Mouse (Mus musculus): Measurements from ENCODE around the gene Acta2. TPM values are rescaled to one million over a fixed set of nuclear protein-coding genes. Genes with fewer than 3 reads are reported as not detected.

Gene Acta2
- polyA plus RNA-seq, 1 experiment from 2014 or later: 6.2 TPM

DNA sequence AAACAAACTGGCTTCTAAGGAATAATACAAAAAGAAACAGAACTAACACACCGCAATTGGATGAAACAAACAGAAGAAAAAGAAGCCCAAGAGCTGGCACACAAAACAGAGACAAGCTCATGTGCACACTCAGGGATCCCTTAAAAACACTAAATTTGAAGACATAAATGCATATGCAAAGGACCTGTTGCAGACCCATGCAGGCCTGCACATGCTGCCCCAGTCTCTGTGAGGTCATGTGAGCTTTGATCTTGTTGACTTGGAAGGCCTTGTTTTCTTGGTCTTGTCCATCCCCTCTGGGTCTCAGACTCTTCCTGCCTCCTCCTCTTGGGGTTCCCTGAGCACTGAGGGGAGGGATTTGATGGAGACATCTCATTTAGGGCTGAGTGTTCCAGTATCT, 33.3 kb upstream of the Acta2 start:
- H3K9me3 ChIP-seq (replicated peaks): no peaks in the 10 kb centered on the region
- no peak overlapping the region for H3K4me3 ChIP-seq
- H3K36me3 ChIP-seq (ENCODE audit: poor library complexity, severe bottlenecking): no peaks in the 10 kb centered on the region
- H3K27ac ChIP-seq: no peak overlapping the region
- ATAC-seq: no peak
- WGBS: 91% methylated on average over 1 of the region's 1 CpGs
- no peaks in the 10 kb centered on the region for H3K27me3 ChIP-seq
- H3K4me1 ChIP-seq: peaks cover 11% of the 10 kb centered on the region; the same call in 1 of the 2 replicates
- no peak overlapping the region for H3K4me2 ChIP-seq
- H3K9ac ChIP-seq: no peak overlapping the region

DNA sequence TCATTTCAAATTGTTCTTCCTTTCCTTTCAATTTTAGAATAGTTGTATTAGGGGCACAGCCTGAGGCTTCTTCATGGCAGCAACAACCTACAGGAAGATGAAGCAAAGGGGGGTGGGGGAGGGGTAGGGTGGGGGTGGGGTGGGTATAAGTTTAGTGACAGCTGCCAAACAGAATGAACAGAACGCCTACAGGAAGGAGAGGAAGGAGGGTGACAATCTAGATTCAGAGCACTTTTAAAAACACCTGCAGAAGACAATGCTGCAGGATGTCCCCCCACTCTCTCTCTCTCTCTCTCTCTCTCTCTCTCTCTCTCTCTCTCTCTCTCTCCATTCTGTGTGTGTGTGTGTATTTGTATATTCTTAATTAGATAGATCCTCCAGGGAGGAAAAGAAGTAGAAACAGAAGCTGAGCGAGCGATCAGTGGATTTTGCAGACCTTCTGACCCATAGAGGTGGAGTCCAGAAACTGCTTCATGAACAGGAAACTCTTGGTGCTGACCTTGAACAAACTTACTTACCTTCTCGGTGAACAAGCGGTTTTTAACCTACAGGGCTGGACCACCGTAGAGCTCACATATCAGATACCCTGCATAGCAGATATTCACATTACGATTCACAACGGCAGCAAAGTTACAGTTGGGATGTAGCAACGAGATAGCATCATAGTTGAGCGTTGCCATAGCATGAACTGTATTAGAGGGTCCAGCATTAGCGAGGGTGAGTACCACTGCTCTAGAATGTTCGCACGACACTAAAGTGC, 32.4 kb upstream of the Acta2 start:
- H3K36me3 ChIP-seq (ENCODE audit: poor library complexity, severe bottlenecking): no peaks in the 10 kb centered on the region
- peaks cover 11% of the 10 kb centered on the region; the same call in 1 of the 2 replicates for H3K4me1 ChIP-seq
- 83% methylated on average over 13 of the region's 13 CpGs for WGBS
- H3K9me3 ChIP-seq (replicated peaks): no peaks in the 10 kb centered on the region
- H3K9ac ChIP-seq: no peak overlapping the region
- H3K4me3 ChIP-seq: no peak overlapping the region
- H3K4me2 ChIP-seq: no peak overlapping the region
- H3K27me3 ChIP-seq: no peaks in the 10 kb centered on the region
- H3K27ac ChIP-seq: no peak overlapping the region
- no peak for ATAC-seq

DNA sequence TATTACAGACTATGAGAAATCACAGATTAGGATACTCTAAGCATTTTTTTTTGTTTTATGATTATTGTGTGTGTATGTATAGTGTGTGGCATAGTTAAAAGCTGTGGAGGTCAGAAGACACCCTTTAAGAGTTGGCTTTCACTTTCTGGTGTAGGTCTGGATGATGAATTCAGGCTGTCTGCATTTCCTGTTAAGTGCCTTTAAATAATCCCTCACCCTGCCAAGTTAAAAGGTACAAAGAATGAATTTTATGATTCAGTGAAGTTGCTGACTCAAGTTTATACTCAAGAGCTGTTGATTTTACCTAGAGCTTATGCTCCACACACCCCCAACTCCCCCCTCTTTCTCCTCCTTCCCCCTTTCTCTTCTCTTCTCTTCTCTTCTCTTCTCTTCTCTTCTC, 31.8 kb upstream of the Acta2 start:
- H3K4me2 ChIP-seq: no peak overlapping the region
- H3K36me3 ChIP-seq (ENCODE audit: poor library complexity, severe bottlenecking): no peaks in the 10 kb centered on the region
- H3K9me3 ChIP-seq (replicated peaks): no peaks in the 10 kb centered on the region
- peaks cover 11% of the 10 kb centered on the region; the same call in 1 of the 2 replicates for H3K4me1 ChIP-seq
- ATAC-seq: no peak
- H3K9ac ChIP-seq: no peak overlapping the region
- no peak overlapping the region for H3K27ac ChIP-seq
- H3K27me3 ChIP-seq: no peaks in the 10 kb centered on the region
- H3K4me3 ChIP-seq: no peak overlapping the region

DNA sequence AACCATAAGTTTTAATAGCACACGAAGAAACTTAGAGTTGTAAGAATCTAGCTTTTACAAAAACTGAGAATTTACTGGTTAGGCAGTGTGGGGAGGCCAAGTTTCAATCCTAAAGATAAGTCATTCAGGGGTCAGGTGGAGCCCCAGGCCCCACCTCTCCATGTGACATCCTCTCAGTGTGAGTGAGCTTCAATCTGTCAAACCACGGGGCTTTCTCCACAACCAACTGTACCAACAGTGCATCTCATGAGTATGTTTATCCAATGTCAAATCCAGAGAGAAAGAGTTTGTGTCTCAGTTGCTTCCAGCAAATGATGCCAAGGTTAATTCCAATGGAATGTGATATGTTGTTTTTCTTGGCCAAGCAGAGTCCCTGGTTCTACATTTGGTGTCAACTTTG, 29.4 kb upstream of the Acta2 start:
- H3K4me3 ChIP-seq: no peak overlapping the region
- no peaks in the 10 kb centered on the region for H3K27me3 ChIP-seq
- H3K4me2 ChIP-seq: no peak overlapping the region
- WGBS: 69% methylated on average over 2 of the region's 2 CpGs
- H3K36me3 ChIP-seq (ENCODE audit: poor library complexity, severe bottlenecking): no peaks in the 10 kb centered on the region
- no peak overlapping the region for H3K27ac ChIP-seq
- ATAC-seq: no peak
- peaks cover under 1% of the 10 kb centered on the region; the same call in 1 of the 2 replicates for H3K4me1 ChIP-seq
- no peak overlapping the region for H3K9ac ChIP-seq
- H3K9me3 ChIP-seq (replicated peaks): no peaks in the 10 kb centered on the region

DNA sequence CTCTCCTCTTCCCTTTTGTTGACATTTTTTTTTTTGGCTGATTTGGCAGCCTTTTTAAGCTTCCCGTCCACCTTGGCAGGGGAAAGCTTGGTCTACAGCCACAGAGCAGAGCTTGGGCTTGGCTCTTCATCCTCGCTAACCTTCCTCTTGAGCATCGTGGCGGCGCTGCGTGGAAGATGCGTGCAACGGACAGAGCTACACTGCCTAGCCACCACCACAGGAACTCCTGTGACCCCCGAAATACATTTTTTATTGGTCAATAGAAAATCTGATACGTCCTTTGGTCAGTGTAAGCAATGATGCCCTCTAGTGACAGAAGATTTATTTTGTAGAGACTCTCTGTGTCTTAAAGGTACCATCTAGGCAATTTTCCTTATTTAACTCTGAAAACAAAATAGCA, 29.0 kb upstream of the Acta2 start:
- Histone ChIP-seq H3K4me3 (no peak overlapping the region), H3K27ac (no peak overlapping the region), H3K4me1 (no peaks in the 10 kb centered on the region), H3K4me2 (no peak overlapping the region), H3K36me3 (ENCODE audit: poor library complexity, severe bottlenecking) (no peaks in the 10 kb centered on the region), H3K27me3 (no peaks in the 10 kb centered on the region), H3K9me3 (replicated peaks) (no peaks in the 10 kb centered on the region), H3K9ac (no peak overlapping the region)
- 69% methylated on average over 10 of the region's 10 CpGs for WGBS
- ATAC-seq: no peak

DNA sequence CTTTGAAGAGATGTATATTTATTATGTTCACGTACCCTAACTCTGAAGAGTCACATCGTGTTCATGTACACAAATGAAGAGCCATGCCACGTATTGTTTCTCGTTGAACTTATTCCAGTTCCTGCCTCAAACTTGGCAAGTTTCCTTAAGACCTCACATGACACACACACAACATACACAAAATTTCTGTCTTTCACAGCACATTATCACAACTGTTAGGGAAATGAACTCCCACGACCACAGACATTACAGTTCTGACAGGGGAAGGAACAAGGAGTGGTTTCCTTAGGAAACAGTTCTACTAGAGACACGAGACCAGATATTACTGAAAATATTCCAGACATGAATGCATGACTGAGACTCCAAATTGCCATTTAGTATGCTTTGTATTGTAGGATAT, 28.2 kb upstream of the Acta2 start:
- Histone ChIP-seq H3K4me3 (no peak overlapping the region), H3K4me1 (no peaks in the 10 kb centered on the region), H3K9me3 (replicated peaks) (no peaks in the 10 kb centered on the region), H3K27me3 (no peaks in the 10 kb centered on the region), H3K4me2 (no peak overlapping the region), H3K9ac (no peak overlapping the region), H3K36me3 (ENCODE audit: poor library complexity, severe bottlenecking) (no peaks in the 10 kb centered on the region), H3K27ac (no peak overlapping the region)
- 82% methylated on average over 6 of the region's 6 CpGs for WGBS
- no peak for ATAC-seq

DNA sequence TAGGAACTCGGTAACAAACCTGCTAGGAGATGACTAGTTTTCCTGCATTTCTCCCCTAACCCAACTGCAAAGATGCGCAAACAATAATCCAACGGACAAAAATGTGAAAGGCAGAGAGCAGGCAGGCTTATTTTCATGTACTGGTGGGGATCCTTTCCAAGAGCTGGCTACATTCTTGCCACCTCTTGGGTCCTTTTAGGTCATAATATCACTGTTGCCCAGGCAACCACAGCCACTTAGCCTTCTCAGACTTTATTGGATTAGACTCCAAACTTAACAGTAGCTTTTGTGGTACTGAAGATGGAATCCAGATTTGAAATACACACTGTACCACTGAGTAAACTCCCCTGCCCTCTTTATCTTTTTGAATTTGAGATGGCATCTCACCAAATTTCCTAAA, 22.7 kb upstream of the Acta2 start:
- Histone ChIP-seq H3K4me1 (no peaks in the 10 kb centered on the region), H3K4me2 (no peak overlapping the region), H3K9ac (no peak overlapping the region), H3K36me3 (ENCODE audit: poor library complexity, severe bottlenecking) (no peaks in the 10 kb centered on the region), H3K9me3 (replicated peaks) (no peaks in the 10 kb centered on the region), H3K27me3 (no peaks in the 10 kb centered on the region), H3K4me3 (no peak overlapping the region), H3K27ac (no peak overlapping the region)
- 71% methylated on average over 3 of the region's 3 CpGs for WGBS
- ATAC-seq: no peak

DNA sequence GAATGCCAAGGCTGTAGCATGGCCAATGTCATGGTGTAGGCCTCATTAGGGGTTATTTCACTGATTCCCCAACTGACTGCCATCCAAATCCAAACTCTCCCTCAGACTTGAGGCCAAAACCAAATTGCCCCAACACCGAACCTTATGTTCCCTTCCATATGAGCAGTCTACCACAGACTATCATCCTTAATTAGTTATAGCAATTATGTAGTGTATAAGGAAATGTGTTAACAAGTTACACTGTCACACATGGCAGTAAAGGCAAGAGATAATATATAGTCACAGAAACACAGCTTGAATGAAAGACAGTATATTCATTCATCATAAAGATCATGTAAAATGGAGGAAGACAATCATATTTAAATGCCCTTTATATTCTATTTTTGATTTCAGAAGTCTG, 17.7 kb upstream of the Acta2 start:
- Histone ChIP-seq H3K27ac (no peak overlapping the region), H3K36me3 (ENCODE audit: poor library complexity, severe bottlenecking) (no peaks in the 10 kb centered on the region), H3K9me3 (replicated peaks) (no peaks in the 10 kb centered on the region), H3K4me2 (no peak overlapping the region), H3K4me3 (no peak overlapping the region), H3K27me3 (no peaks in the 10 kb centered on the region), H3K9ac (no peak overlapping the region), H3K4me1 (no peaks in the 10 kb centered on the region)
- ATAC-seq: 0 out of 2 replicates have a peak, but pooled peaks have one; percentile 24
- 92% methylated on average over 1 of the region's 1 CpGs for WGBS

DNA sequence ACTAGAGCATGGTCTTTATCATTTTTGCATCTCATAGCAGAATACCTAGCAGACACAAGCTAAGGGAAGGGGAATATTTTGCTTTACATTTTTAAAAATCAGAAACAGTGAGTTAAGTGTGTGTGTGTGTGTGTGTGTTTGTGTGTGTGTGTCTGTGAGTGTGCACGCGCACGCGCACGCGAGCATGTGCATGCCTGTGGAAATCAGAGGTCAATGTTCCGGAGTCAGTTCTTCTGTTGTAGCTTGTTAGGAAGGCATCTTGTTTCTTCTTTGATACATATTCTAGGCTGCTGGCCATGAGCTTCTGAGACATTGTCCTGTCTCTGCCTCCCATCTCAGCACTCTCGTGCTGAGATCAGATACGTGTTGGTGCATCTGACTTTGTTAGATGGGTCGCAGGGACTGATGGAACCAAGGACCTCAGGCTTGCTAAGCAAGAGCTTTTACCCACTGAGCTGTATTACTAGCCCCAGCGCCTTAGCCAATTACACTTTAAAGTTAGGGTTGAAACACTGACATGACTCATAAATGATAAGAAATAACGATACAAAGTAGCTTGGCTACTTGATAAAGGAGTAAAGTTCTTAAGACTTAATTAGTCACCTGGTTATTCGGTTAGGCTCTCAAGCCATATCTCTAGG, 15.6 kb upstream of the Acta2 start:
- H3K9ac ChIP-seq: no peak overlapping the region
- no peaks in the 10 kb centered on the region for H3K36me3 ChIP-seq (ENCODE audit: poor library complexity, severe bottlenecking)
- 94% methylated on average over 13 of the region's 13 CpGs for WGBS
- ATAC-seq: no peak
- no peak overlapping the region for H3K27ac ChIP-seq
- H3K4me1 ChIP-seq: no peaks in the 10 kb centered on the region
- H3K4me2 ChIP-seq: no peak overlapping the region
- H3K4me3 ChIP-seq: no peak overlapping the region
- no peaks in the 10 kb centered on the region for H3K9me3 ChIP-seq (replicated peaks)
- H3K27me3 ChIP-seq: no peaks in the 10 kb centered on the region

DNA sequence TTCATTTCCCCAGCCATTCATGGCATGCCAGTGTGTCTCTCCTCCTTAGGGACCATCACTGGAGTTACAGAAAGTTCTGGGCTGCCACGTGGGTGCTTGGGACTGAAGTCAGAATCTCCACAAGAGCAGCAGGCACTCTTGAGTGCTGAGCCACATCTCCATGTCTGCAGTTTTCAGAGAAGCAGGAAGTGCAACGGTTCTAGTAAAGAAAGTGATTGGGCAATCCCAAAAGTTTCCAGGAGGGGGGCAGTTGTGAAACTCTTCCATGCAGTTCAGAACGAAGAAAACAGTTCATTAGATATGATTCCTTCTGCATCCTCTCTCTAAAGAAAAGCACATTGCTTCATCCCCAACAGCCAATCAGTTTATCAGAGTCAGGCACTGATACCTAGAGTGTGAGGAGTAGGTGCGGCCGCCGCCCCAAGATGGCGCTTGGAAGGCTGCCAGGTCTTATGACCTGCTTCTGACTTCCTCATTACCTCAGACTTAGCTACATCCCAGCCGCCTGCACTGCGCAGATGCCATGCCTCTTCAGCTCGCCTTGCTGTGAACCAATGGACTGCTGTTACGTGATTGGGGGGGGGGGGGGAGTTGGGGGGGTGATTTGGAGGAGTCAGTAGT, 14.8 kb upstream of the Acta2 start:
- H3K36me3 ChIP-seq (ENCODE audit: poor library complexity, severe bottlenecking): no peaks in the 10 kb centered on the region
- H3K9me3 ChIP-seq (replicated peaks): no peaks in the 10 kb centered on the region
- no peak overlapping the region for H3K9ac ChIP-seq
- no peak overlapping the region for H3K4me2 ChIP-seq
- no peaks in the 10 kb centered on the region for H3K4me1 ChIP-seq
- H3K27me3 ChIP-seq: no peaks in the 10 kb centered on the region
- no peak for ATAC-seq
- H3K4me3 ChIP-seq: no peak overlapping the region
- WGBS: 89% methylated on average over 11 of the region's 11 CpGs
- no peak overlapping the region for H3K27ac ChIP-seq

DNA sequence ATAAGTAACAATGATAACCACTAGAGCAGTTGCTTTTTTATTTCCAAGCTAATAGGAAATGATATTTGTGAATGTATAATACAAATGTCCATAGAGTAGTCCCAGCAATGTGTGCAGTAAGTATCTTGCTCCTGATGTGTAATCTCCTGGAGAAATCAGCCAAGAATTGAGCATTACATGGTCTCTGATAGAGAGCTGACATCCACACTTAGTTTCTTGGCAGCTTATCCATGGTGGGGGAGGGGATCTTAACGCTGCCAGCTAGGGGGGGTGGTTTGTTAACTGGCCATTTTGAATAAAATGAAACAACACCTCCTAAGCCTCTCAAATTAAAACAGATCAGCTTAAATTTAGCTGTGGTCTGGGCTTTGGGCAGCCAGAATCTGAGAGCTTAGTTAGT, 13.6 kb upstream of the Acta2 start:
- Histone ChIP-seq H3K9ac (no peak overlapping the region), H3K9me3 (replicated peaks) (no peaks in the 10 kb centered on the region), H3K27me3 (no peaks in the 10 kb centered on the region), H3K36me3 (ENCODE audit: poor library complexity, severe bottlenecking) (no peaks in the 10 kb centered on the region), H3K4me1 (no peaks in the 10 kb centered on the region), H3K4me2 (no peak overlapping the region), H3K27ac (no peak overlapping the region), H3K4me3 (no peak overlapping the region)
- WGBS: 56% methylated on average over 1 of the region's 1 CpGs
- no peak for ATAC-seq

DNA sequence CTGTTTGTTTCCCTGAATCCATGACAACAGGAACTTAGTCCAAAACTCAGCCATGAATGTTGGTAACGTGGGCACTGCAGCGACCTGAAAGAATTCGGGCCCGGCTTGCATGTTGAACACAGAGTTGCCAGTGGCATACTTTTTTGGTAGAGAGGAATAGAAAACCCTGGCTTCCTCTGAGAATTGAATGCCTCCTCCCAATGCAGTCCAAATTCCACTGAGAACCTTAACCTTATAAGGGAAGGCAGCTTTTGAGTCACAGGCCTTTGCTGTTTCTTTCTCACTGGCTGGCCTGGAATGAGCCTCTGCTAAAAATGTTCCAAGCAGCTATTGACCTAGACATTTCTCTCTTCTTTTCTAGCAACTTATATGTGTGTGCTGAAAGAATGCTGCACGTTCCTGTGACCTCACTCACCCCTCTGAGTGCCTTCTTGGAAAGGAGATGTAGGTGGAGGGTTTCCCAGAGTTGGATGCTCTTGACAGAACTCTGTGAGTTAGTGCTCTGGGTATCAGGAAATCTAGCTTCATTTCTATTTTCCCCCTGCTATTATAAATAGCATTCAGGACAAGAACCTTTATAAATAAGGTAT, 10.3 kb upstream of the Acta2 start:
- Histone ChIP-seq H3K9ac (no peak overlapping the region), H3K4me2 (no peak overlapping the region), H3K27ac (no peak overlapping the region), H3K27me3 (no peaks in the 10 kb centered on the region), H3K4me3 (no peak overlapping the region), H3K36me3 (ENCODE audit: poor library complexity, severe bottlenecking) (no peaks in the 10 kb centered on the region), H3K4me1 (no peaks in the 10 kb centered on the region), H3K9me3 (replicated peaks) (no peaks in the 10 kb centered on the region)
- 74% methylated on average over 5 of the region's 5 CpGs for WGBS
- ATAC-seq: no peak
